In genomic region chr3:104914986-104915385, GRCm38 (mm10) we compare ENCODE assay signal across 18 mouse cellular contexts. TPM values are rescaled to one million over a fixed set of nuclear protein-coding genes. Genes with fewer than 3 reads are reported as not detected.
"Had no signal": no experiment of that assay in that cellular context is flagged by ENCODE, and none has a peak within 500 bp of the region (broad histone marks: within the 10 kb centered on the region; RNA-seq: fewer than 3 reads in every experiment).

No protein-coding gene starts in this region.

- H3K4me3 ChIP-seq: layer of hippocampus, adult 2 months; left cerebral cortex, adult 2 months; limb, embryonic 15.5 days; liver, embryonic 12.5 days; midbrain, embryonic 12.5 days; neural tube, embryonic 13.5 days; stomach, embryonic 15.5 days had no signal

- H3K9ac ChIP-seq: limb, embryonic 15.5 days; liver, embryonic 12.5 days; lung, embryonic 14.5 days; midbrain, embryonic 12.5 days; neural tube, embryonic 13.5 days; stomach, embryonic 15.5 days had no signal

- H3K4me2 ChIP-seq: limb, embryonic 15.5 days; liver, embryonic 12.5 days; lung, embryonic 14.5 days; midbrain, embryonic 12.5 days; neural tube, embryonic 13.5 days; stomach, embryonic 15.5 days had no signal

- H3K27me3 ChIP-seq: limb, embryonic 15.5 days; liver, embryonic 12.5 days; midbrain, embryonic 12.5 days; neural tube, embryonic 13.5 days; stomach, embryonic 15.5 days had no signal

- ATAC-seq: intestine, postnatal 0 days; liver, embryonic 12.5 days had no signal

- H3K27ac ChIP-seq: layer of hippocampus, adult 2 months; left cerebral cortex, adult 2 months; limb, embryonic 15.5 days; liver, embryonic 12.5 days; midbrain, embryonic 12.5 days; neural tube, embryonic 13.5 days; stomach, embryonic 15.5 days had no signal

- H3K4me1 ChIP-seq: limb, embryonic 15.5 days; liver, embryonic 12.5 days; neural tube, embryonic 13.5 days; stomach, embryonic 15.5 days had no signal

- DNase-seq: kidney, adult 9 months; kidney, postnatal 10 days; kidney, postnatal 4 days; lung, embryonic 14.5 days; lung, postnatal 10 days; lung, postnatal 4 days; right cerebral cortex, postnatal 14 days; thymus, adult 2 months; thymus, postnatal 25 days had no signal

- H3K9me3 ChIP-seq: limb, embryonic 15.5 days; liver, embryonic 12.5 days; midbrain, embryonic 12.5 days; neural tube, embryonic 13.5 days; stomach, embryonic 15.5 days had no signal

RNA-seq across cellular contexts. Expression of gene Wnt2b, which starts 46.7 kb away (rescaled TPM):
- total RNA-seq: megakaryocyte, adult 5-6 weeks had no signal
